8 mouse cellular contexts compared by ENCODE assay signal in the genomic region with DNA sequence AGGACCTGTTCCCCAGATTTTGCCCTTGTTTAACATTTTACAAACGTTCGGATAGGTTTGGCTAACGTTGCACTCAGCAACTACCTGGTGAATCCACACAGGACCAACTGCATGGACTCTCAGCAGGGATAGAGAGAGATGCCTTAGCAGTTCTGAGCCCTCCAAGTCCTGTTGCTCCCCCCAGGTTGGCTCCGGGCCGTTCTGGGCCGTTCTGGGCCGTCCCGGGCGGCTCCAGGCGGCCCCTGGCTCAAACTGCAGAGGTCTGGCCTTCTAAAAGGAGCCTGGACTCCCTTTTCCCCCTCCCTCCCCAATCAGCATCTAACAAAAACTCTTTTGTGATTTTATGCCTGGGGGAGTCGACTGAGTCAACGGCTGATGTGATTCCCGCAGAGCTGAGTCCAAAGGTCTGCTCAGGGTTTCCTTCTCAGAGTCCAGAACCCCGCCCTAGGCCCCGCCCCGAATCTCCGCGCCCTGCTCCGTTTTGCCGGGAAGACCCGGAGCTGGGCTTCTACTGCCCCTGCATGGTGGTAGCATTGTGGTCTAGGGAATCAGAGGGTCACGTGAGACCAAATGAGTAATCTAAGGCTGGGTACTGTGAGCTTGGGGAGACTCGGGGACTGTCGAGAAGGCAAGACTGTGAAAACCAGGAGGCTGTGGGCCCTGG. TPM values are rescaled to one million over a fixed set of nuclear protein-coding genes. Genes with fewer than 3 reads are reported as not detected.
DNase-seq lines count a peak whose midpoint lies in the region; ATAC-seq and TF ChIP-seq lines count a peak whose summit lies in the region.

No protein-coding gene starts in this region.

- peak; percentile 46 for DNase-seq in cerebellum, adult 11 months
- peak; percentile 70 for DNase-seq in forebrain, embryonic 14.5 days (ENCODE audit: low spot score)
- DNase-seq in heart, postnatal 36 days = peak; percentile 80
- DNase-seq in layer of hippocampus, adult 2 months (ENCODE audit: low spot score in 2 of 2) = peak; percentile 28 to 39
- DNase-seq in lung, postnatal 10 days = peak; percentile 94
- peak; percentile 85 for DNase-seq in retina, postnatal 1 day
- no peak for DNase-seq in spleen, adult 12 weeks (ENCODE audit: low spot score)

- intact Hi-C loops in heart, postnatal 36 days (cut with DNase I) = loop anchor here (2.0 kb wide), 2 partner anchors 25 to 69 kb away; no protein-coding TSS in a partner anchor

- peaks cover 39% of the 10 kb centered on the region for H3K4me1 ChIP-seq in E14TG2a.4 (replicated peaks; ENCODE audit: low read depth, low read length)
- peaks cover 8% of the 10 kb centered on the region for H3K4me1 ChIP-seq in forebrain, embryonic 14.5 days (ENCODE audit: control insufficient read depth, insufficient read depth, low read length)

- H3K36me3 ChIP-seq in E14TG2a.4 (ENCODE audit: insufficient read depth, low read length) = no peaks in the 10 kb centered on the region
- H3K36me3 ChIP-seq in forebrain, embryonic 14.5 days (ENCODE audit: control insufficient read depth, insufficient read depth, low read length) = no peaks in the 10 kb centered on the region

- H3K9ac ChIP-seq in forebrain, embryonic 14.5 days (ENCODE audit: low read length) = peak overlapping the region; percentile 62

- TF ChIP-seq CTCF in E14TG2a.4 (conservative IDR thresholded peaks at IDR 0.05; ENCODE audit: low read length) = no peak
- TF ChIP-seq CTCF in layer of hippocampus, adult 2 months (conservative IDR thresholded peaks at IDR 0.05) = peak; percentile 46

- H3K27me3 ChIP-seq in E14TG2a.4 (ENCODE audit: insufficient read depth, low read length) = no peaks in the 10 kb centered on the region
- no peaks in the 10 kb centered on the region for H3K27me3 ChIP-seq in forebrain, embryonic 14.5 days (replicated peaks; ENCODE audit: control insufficient read depth, insufficient read depth, low read length)

- H3K4me2 ChIP-seq in forebrain, embryonic 14.5 days (ENCODE audit: low read length) = peak overlapping the region; percentile 52

- peak; percentile 83 for ATAC-seq in forebrain, embryonic 14.5 days

- WGBS in forebrain, embryonic 14.5 days = 2% methylated on average over 24 of the region's 24 CpGs

- H3K9me3 ChIP-seq in E14TG2a.4 (ENCODE audit: low read length) = no peaks in the 10 kb centered on the region
- no peaks in the 10 kb centered on the region for H3K9me3 ChIP-seq in forebrain, embryonic 14.5 days (replicated peaks; ENCODE audit: control insufficient read depth, low read length)

- H3K4me3 ChIP-seq in E14TG2a.4 (replicated peaks; ENCODE audit: low read length) = peak overlapping the region; percentile 39
- H3K4me3 ChIP-seq in forebrain, embryonic 14.5 days (ENCODE audit: low read depth, low read length) = peak overlapping the region; percentile 14
- peak overlapping the region; percentile 33 for H3K4me3 ChIP-seq in layer of hippocampus, adult 2 months

- H3K27ac ChIP-seq in forebrain, embryonic 14.5 days (ENCODE audit: low read depth, low read length) = no peak overlapping the region
- H3K27ac ChIP-seq in layer of hippocampus, adult 2 months = peak overlapping the region; percentile 70

RNA-seq across cellular contexts. Expression of a gene that starts 14.3 kb away (rescaled TPM):
- polyA plus RNA-seq in forebrain, embryonic 14.5 days (2014; fragmentation: Nextera tagmentation; extraction: Ambion mirVana) = 0.13 and 0.72 TPM in 2 replicates
- total RNA-seq in heart, postnatal 36 days (2021) = 10 to 100 TPM; 62.2 to 67.6 TPM
- 1 to 10 TPM; 7.0 to 7.9 TPM for total RNA-seq in layer of hippocampus, adult 2 months (2021)

RNA-seq across cellular contexts. Expression of a gene that starts 37.4 kb away (rescaled TPM):
- 6.6 and 9.0 TPM in 2 replicates for polyA plus RNA-seq in forebrain, embryonic 14.5 days (2014; fragmentation: Nextera tagmentation; extraction: Ambion mirVana)
- 10 to 100 TPM; 59.4 to 60.0 TPM for total RNA-seq in heart, postnatal 36 days (2021)
- total RNA-seq in layer of hippocampus, adult 2 months (2021) = 10 to 100 TPM in 1 of 2 experiments, 1 to 10 TPM in 1; 9.3 to 10.5 TPM

RNA-seq across cellular contexts. Expression of a gene that starts 43.4 kb away (rescaled TPM):
- polyA plus RNA-seq in forebrain, embryonic 14.5 days (2014; fragmentation: Nextera tagmentation; extraction: Ambion mirVana) = 50.3 and 50.8 TPM in 2 replicates
- 100 to 1,000 TPM; 151 to 156 TPM for total RNA-seq in heart, postnatal 36 days (2021)
- 10 to 100 TPM; 49.6 to 55.2 TPM for total RNA-seq in layer of hippocampus, adult 2 months (2021)

RNA-seq across cellular contexts. Expression of a gene that starts 58.0 kb away (rescaled TPM):
- polyA plus RNA-seq in forebrain, embryonic 14.5 days (2014; fragmentation: Nextera tagmentation; extraction: Ambion mirVana) = 46.6 and 50.7 TPM in 2 replicates
- 10 to 100 TPM; 42.9 to 46.2 TPM for total RNA-seq in heart, postnatal 36 days (2021)
- total RNA-seq in layer of hippocampus, adult 2 months (2021) = 10 to 100 TPM; 43.1 to 44.0 TPM

Comparison
In these comparisons a context has a peak if more than half of its experiments do, and no peak if none do; other contexts are left out.
1. RNA of a gene that starts 14.3 kb away (total RNA-seq): 62.2 to 67.6 TPM in heart, postnatal 36 days; 7.0 to 7.9 TPM in layer of hippocampus, adult 2 months; every median in the first group is over 4 times any median in the second.
2. RNA of a gene that starts 37.4 kb away (total RNA-seq): 59.4 to 60.0 TPM in heart, postnatal 36 days; 9.3 to 10.5 TPM in layer of hippocampus, adult 2 months; every median in the first group is over 4 times any median in the second.
3. Peak in every context shown above with its lines, with median percentiles within 50 percentile points of each other: H3K4me3 ChIP-seq.